21 mouse cellular contexts compared by ENCODE assay signal in genomic region chr16:44187172-44187571, GRCm38 (mm10). TPM values are rescaled to one million over a fixed set of nuclear protein-coding genes. Genes with fewer than 3 reads are reported as not detected.
DNase-seq lines count a peak whose midpoint lies in the region; ATAC-seq lines count a peak whose summit lies in the region.
"Had no signal": no experiment of that assay in that cellular context is flagged by ENCODE, and none has a peak within 500 bp of the region (broad histone marks: within the 10 kb centered on the region; RNA-seq: fewer than 3 reads in every experiment).

No protein-coding gene starts in this region.

- DNase-seq in induced T-regulatory cell, adult 2 months (ENCODE audit: low read depth) = peak; percentile 16
- DNase-seq in heart, postnatal 36 days = no peak
- DNase-seq in lung, postnatal 25 days (ENCODE audit: low spot score) = no peak
- DNase-seq in adrenal gland, postnatal 14 days = no peak
- DNase-seq in gastrocnemius, postnatal 10 days = no peak
- DNase-seq: adrenal gland, adult 8-10 months; adrenal gland, postnatal 25 days; B cell, adult 2 months; cerebellum, adult 11-12 months; cerebellum, adult 2 months; cerebellum, adult 9-10 months; cerebellum, postnatal 10 days; cerebellum, postnatal 25 days; embryo, embryonic 11 days had no signal

- intact Hi-C loops in heart, postnatal 36 days (cut with DNase I) = no loop called here

- peak; percentile 43 for ATAC-seq in common myeloid progenitor, adult 5-6 weeks (replicated peaks; ENCODE audit: low read depth, poor library complexity, severe bottlenecking)
- peak; percentile 31 for ATAC-seq in megakaryocyte progenitor cell, adult 5-6 weeks (replicated peaks; ENCODE audit: poor library complexity)
- ATAC-seq: activated CD4-positive, CD25-positive, alpha-beta regulatory T cell, adult 4 months; CD4-positive, CD25-positive, alpha-beta regulatory T cell, adult 4 months; forebrain, embryonic 14.5 days; forebrain, embryonic 16.5 days; Patski had no signal

RNA-seq across cellular contexts. Expression of gene Usf3, which starts 14.1 kb away (rescaled TPM):
- 14.4 and 18.0 TPM in 2 replicates for total RNA-seq in common myeloid progenitor, adult 5-6 weeks (2017)
- 26.5 and 30.7 TPM in 2 replicates for total RNA-seq in megakaryocyte progenitor cell, adult 5-6 weeks (2015)
- total RNA-seq in megakaryocyte progenitor cell, adult 5-6 weeks (2017) = 9.4 and 10.0 TPM in 2 replicates
- 10 to 100 TPM; 16.4 to 18.8 TPM for total RNA-seq in heart, postnatal 36 days (2021)
- total RNA-seq in adrenal gland, postnatal 14 days (2021) = 25.5 and 27.0 TPM in 2 replicates
- 10 to 100 TPM; 35.8 to 40.6 TPM for total RNA-seq in gastrocnemius, postnatal 10 days (2021)

RNA-seq across cellular contexts. Expression of gene Naa50, which starts 47.5 kb away (rescaled TPM):
- 144 and 169 TPM in 2 replicates for total RNA-seq in common myeloid progenitor, adult 5-6 weeks (2017)
- total RNA-seq in megakaryocyte progenitor cell, adult 5-6 weeks (2015) = 164 and 170 TPM in 2 replicates
- total RNA-seq in megakaryocyte progenitor cell, adult 5-6 weeks (2017) = 112 and 129 TPM in 2 replicates
- total RNA-seq in heart, postnatal 36 days (2021) = 10 to 100 TPM; 53.8 to 59.1 TPM
- 84.5 and 84.7 TPM in 2 replicates for total RNA-seq in adrenal gland, postnatal 14 days (2021)
- 100 to 1,000 TPM; 231 to 242 TPM for total RNA-seq in gastrocnemius, postnatal 10 days (2021)

RNA-seq across cellular contexts. Expression of gene Atp6v1a, which starts 47.7 kb away (rescaled TPM):
- total RNA-seq in common myeloid progenitor, adult 5-6 weeks (2017) = 54.5 and 62.3 TPM in 2 replicates
- total RNA-seq in megakaryocyte progenitor cell, adult 5-6 weeks (2015) = 49.5 and 51.9 TPM in 2 replicates
- total RNA-seq in megakaryocyte progenitor cell, adult 5-6 weeks (2017) = 81.0 and 83.3 TPM in 2 replicates
- 10 to 100 TPM; 27.5 to 27.6 TPM for total RNA-seq in heart, postnatal 36 days (2021)
- total RNA-seq in adrenal gland, postnatal 14 days (2021) = 102 and 112 TPM in 2 replicates
- 10 to 100 TPM; 40.0 to 45.3 TPM for total RNA-seq in gastrocnemius, postnatal 10 days (2021)
